Mouse (Mus musculus) gastrocnemius, postnatal 14 days (tissue): ENCODE data around the gene Qsox1. TPM values are rescaled to one million over a fixed set of nuclear protein-coding genes. Genes with fewer than 3 reads are reported as not detected.

ENCODE experiments used
- DNase-seq: peaks from one replicate; pipeline ENCODE4 v3.0.0; 2021; ENCODE audit warnings: mixed read lengths
- intact Hi-C: fragments of 180-260 bp; cut with DNase I; formaldehyde crosslinking; loops from one replicate; pipeline ENCODE4 v1.15.1; 2025; ENCODE audit warnings: low total_unique reads
- total RNA-seq, 2 experiments: library from RNA; stranded (reverse); gene quantifications; 2 replicates each; pipeline ENCODE4 v1.2.3; 2021

Gene Qsox1
- total RNA-seq, 2 experiments from 2014 or later = 32.3 to 33.3 TPM

GRCm38 (mm10) chr1:155808261-155808660, 4.4 kb downstream of the Qsox1 start:
- no peak for DNase-seq
- intact Hi-C loops = no loop called here

- intact Hi-C loops = no loop called here
- DNase-seq = no peak
These were observed 7.1 kb downstream of the Qsox1 start for GRCm38 (mm10) chr1:155805607-155806006.

- intact Hi-C loops = no loop called here
- no peak for DNase-seq
These were observed 11.4 kb downstream of the Qsox1 start for GRCm38 (mm10) chr1:155801014-155801991.

- intact Hi-C loops = loop anchor here (5.0 kb wide), 1 partner anchor 49 kb away; no protein-coding TSS in a partner anchor
- DNase-seq = no peak
These were observed 14.7 kb downstream of the Qsox1 start for GRCm38 (mm10) chr1:155798000-155798399.

GRCm38 (mm10) chr1:155797425-155797824, 15.3 kb downstream of the Qsox1 start:
- intact Hi-C loops = loop anchor here (5.0 kb wide), 1 partner anchor 50 kb away; no protein-coding TSS in a partner anchor
- DNase-seq = no peak

- no peak for DNase-seq
- intact Hi-C loops = loop anchor here (5.0 kb wide), 1 partner anchor 50 kb away; no protein-coding TSS in a partner anchor
These were observed 15.8 kb downstream of the Qsox1 start for GRCm38 (mm10) chr1:155796757-155797405.

GRCm38 (mm10) chr1:155795791-155796233, 16.9 kb downstream of the Qsox1 start:
- intact Hi-C loops = loop anchor here (5.0 kb wide), 1 partner anchor 51 kb away; no protein-coding TSS in a partner anchor
- DNase-seq = no peak

GRCm38 (mm10) chr1:155794855-155795254, 17.8 kb downstream of the Qsox1 start:
- no peak for DNase-seq
- intact Hi-C loops = loop anchor here (5.0 kb wide), 1 partner anchor 52 kb away; no protein-coding TSS in a partner anchor

- no peak for DNase-seq
- intact Hi-C loops = no loop called here
These were observed 20.8 kb downstream of the Qsox1 start for GRCm38 (mm10) chr1:155791919-155792318.

GRCm38 (mm10) chr1:155790111-155790974, 22.3 kb downstream of the Qsox1 start:
- DNase-seq = no peak
- intact Hi-C loops = no loop called here

- no peak for DNase-seq
- intact Hi-C loops = no loop called here
These were observed 26.8 kb downstream of the Qsox1 start for GRCm38 (mm10) chr1:155785886-155786285.

GRCm38 (mm10) chr1:155784343-155785205, 28.1 kb downstream of the Qsox1 start:
- peak; percentile 52 for DNase-seq
- intact Hi-C loops = loop anchor here (5.0 kb wide), 1 partner anchor 212 kb away; no protein-coding TSS in a partner anchor

GRCm38 (mm10) chr1:155782382-155782781, 30.3 kb downstream of the Qsox1 start:
- DNase-seq = no peak
- intact Hi-C loops = loop anchor here (5.0 kb wide), 1 partner anchor 210 kb away; no protein-coding TSS in a partner anchor

GRCm38 (mm10) chr1:155777641-155778625, 34.8 kb downstream of the Qsox1 start:
- intact Hi-C loops = no loop called here
- no peak for DNase-seq

GRCm38 (mm10) chr1:155759167-155759566, 53.5 kb downstream of the Qsox1 start:
- no peak for DNase-seq
- intact Hi-C loops = no loop called here

GRCm38 (mm10) chr1:155758711-155759110, 54.0 kb downstream of the Qsox1 start:
- DNase-seq = no peak
- intact Hi-C loops = no loop called here

- intact Hi-C loops = no loop called here
- no peak for DNase-seq
These were observed 55.1 kb downstream of the Qsox1 start for GRCm38 (mm10) chr1:155757621-155758020.
